Mouse (Mus musculus) neutrophil, adult 5-6 weeks (primary cell): Measurements from ENCODE around the gene Sertad4. TPM values are rescaled to one million over a fixed set of nuclear protein-coding genes. Genes with fewer than 3 reads are reported as not detected.

Source experiments
- ATAC-seq: fragments of 151-379, 151-347 bp; 2 replicates; pipeline ENCODE4 v1.8.0; 2017; ENCODE audit warnings: mild to moderate bottlenecking, moderate TSS enrichment; ENCODE audit not compliant: insufficient number of reproducible peaks, poor library complexity, low FRiP score, severe bottlenecking; ENCODE audit errors: extremely low read depth
- total RNA-seq: library from RNA; stranded (forward); fragments of 200-1000 nt; gene quantifications from 2 replicates; pipeline ENCODE4 v1.2.3, GENCODE M21; 2017

The Sertad4 gene
- total RNA-seq, result not detected in 2 replicates

DNA sequence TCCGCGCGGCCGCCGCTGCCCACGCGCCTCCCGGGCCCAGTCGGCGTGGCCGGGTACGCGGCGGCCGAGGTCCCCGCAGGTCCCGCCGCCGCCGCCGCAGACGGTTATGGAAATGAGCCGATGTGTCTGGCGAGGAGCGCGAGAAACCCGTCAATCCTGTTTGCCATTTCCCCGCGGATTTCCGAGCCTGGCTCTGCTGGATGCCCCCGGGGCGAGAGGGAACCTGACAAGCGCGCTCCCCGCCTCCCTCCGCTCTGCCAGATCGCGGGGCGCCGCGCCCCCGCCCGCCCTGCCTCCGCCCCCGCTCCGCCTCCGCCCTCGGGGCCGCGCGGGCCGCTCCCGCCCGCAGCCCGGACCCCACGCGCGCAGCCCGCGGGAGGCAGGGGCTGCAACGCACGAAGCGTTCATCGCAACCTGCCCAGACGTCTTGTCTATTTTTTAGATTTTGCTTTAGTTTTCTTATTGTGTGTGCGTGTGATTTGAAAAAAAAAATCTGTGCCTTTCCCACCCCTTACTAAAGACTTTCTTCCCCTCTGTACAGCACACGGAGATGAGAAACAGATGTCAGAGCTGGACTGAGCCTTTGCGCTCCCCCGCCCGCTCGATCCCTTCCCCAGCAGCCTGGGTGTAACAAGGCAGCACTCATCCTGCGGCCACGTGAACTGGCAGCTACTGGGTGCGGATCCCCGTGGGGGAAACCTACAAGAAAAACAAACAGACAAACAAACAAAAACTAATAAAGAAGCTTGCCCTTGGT, at the start of gene Sertad4:
TSS of gene Sertad4 (minus strand) at position 283 of the 757 bp plus-strand sequence.
- no peak for ATAC-seq

DNA sequence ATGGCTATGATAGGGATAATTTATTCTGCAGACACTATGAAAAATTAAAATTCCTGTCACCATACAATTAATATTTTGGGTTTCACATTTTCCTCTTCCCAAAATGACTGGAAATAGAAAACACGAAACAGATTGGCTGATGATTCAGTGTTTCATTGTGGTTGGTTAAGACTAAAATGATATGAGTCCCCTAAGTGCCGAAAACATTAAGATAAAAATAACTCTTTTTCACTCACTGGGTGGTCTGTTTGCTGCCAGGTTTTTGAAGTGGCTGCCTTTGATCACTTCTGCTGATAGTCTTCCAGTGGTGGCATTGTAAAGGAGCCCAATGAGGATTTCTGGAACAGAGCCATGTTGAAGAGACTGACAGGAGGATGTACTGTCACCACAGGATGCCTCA, 46.0 kb upstream of the Sertad4 start:
- no peak for ATAC-seq

DNA sequence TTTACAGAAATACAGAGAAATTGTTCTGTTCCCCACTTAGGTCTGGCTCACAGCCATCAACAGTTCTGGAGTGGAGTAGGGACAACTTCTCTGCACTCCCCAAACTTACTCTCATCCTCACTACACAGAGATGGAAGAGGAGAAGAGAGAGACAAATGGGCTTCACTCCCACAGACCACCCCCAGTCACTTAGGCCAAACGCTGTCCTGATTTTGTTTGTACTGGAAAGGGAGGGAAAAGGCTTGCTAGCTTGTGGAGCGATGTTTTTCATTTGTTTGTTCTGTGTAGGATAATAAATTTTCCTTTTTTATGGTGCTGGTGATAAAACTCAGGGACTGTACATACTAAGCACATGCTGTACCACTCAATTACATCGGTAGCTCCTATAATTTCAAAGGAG, 45.4 kb upstream of the Sertad4 start:
- no peak for ATAC-seq

DNA sequence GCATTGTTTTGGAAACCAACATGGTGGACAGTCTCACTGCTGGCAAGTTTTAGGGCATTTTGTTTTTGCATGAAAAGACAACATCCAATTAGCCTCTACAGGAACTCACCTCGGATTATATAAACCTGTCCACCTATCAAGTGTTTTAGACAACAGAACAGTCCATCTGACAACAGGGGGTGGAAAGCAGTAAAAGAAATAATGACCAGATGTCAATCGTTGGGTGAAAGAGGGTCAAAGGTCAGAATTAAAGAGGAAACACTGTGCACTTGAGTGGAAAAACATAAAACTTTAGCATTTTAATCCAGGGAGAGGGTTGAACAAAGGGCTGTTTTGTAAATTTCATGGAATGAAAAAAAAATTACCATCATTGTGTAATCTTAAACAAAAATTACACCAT, 43.2 kb upstream of the Sertad4 start:
- no peak for ATAC-seq

DNA sequence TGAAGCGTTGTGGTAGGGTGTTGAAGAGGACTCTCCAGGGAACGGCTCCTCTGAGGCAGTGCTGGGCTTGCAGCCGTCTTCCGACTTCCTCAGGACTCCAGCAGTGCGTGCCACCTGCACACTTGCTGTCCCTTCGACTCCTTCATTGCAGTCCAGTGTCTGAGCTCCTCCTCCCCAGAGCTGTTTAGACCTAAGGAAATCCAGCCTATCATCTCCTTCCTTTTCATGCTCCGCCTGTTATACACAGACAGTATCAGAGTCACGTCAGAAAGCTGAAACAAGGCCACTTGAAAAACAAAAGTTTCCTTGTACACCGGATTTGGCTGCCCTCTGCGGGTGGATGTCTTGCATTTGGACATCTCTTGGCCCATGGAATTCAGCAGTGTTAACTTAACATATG, 41.7 kb upstream of the Sertad4 start:
- no peak for ATAC-seq

DNA sequence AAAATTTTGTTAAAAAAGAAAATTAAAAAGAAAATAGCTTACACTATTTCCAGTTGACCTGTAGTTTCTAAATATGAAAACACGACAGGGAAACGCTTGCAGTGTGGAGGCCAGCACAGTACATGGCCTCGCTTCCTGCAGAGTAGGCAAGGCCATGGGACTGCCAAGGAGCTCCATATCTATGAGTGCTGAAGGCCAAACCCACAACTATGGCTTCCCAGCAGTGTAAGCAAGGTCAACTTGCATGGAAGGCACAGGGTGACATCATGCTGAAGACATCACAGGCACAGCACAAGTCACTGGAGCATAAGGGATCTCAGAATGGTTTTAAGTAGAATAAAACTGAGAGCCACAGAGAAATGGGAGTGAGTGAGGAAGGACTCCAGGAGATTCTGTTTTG, 40.5 kb upstream of the Sertad4 start:
- ATAC-seq, result no peak

DNA sequence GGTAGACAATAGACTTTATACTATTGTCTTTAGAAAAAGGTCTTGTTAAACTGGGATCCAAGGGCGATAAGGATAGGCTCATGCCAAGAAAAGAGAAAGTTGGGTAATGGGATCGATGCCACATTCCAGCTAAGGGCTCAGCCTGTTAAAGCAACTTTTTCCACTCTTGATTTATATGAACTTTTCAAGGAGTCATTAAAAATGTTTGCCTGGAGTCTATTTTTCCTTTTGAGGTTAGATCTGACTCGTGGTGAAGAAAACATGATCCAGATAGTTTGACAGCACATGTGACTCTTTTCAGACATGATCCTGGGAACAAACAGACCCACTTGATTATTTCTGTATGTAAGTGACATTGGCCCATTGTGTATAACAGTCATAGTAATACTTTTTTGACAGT, 35.2 kb upstream of the Sertad4 start:
- ATAC-seq, result no peak

DNA sequence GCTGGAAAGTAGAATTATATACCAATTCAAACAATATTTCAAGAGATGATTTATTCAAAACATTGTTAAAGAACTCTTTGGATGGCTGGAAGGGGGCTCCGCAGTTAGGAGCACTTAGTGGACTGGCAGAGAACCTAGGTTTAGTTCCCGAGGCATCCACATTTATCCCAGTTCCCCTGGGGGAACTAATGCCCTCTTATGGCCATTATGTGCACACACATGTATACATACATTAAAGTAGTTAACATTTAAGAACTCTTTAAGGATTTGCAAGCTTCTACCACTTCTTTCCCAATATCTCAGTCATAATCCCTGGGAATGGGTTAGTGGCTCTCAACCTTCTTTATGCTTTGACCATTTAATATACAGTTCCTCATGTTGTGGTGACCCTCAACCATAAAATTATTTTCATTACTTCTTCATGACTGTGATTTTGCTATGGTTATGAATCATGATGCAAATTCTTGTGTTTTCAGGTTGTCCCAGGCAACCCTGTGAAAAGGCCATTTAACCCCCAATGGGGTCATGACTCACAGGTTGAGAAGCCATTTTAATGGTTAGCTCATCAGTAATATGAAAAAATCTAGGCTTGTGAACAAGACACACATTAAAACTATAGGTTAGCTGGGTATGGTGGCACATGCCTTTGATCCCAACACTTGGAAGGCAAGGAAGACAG, 27.2 kb upstream of the Sertad4 start:
- no peak for ATAC-seq

DNA sequence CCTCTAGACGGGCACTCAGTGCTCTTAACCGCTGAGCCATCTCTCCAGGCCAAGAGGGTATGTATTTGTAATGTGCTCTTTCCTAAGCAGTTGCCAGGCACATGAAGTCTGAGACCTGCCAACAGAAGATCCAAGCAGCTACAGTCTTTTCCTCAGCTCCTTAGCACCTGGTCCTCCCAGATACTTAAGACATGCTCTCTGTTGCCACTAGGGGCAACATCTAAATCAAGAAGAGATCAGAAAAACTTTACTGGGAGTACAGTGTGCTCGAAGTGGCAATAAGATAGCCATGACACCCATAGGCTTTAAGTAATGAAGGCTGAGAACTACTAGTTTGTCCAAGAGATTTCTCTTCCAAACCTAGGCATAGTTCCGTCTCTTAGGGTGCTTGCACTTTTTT, 24.6 kb upstream of the Sertad4 start:
- ATAC-seq, result no peak

DNA sequence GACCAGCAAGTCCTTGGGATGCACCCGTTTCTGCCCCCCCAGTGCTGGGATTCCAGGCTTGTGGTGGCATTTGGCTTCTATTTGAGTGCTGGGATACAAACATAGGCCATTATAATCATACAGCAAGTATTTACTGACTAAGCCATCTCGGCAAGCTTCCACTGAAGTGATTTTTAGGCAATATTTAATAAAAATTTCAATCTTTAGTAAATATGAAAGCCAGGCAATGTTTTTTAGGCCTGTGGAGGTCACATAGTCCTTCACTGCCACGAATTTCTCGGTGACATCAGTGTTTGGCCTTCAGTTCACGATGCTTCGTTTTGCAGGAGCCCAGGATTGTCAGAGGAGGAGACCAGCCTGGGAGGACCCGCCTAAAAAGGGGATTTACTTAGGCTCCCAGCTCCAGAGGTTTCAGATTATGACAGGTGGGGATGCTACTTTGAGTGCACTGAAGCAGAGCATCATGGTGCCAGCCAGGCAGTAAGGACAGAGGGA, 23.6 kb upstream of the Sertad4 start:
- no peak for ATAC-seq

DNA sequence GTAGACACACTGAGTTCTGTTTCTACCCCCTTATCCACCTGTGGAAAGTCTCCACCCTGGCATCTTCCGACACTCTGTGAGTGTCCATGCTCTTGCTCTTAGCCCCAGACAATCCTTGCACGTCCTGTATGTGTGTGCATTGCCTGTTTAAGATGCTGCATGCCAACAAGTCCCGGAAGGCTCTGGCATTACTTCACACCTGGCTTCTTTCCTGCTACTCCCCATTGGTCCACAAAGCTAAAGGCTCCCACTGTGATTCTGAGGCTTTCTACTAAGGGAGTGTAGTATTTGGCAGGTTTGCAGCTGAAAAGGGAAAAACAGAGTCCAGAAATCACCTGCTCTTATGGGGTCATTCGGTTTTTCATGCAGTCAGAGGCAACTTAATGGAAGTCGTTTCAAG, 17.3 kb upstream of the Sertad4 start:
- ATAC-seq, result no peak

DNA sequence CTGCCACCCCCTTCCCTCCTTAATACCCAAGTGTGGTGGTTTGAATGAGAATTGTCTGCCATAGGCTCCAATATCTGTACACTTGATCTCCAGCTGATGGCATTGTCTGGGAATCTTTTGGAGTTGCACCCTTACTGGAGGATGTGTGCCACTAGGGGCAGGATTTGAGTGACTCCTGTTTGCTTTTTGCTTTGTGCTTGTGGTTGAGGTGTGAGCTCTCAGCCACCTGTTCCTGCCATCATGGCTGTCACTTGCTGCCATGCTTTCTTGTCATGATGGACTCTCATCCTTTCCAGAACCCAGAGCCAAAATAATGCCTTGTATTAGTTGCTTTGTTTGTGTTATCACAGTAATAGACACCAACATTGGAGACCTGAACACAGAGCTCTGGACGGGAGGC, 14.2 kb upstream of the Sertad4 start:
- ATAC-seq, result no peak

DNA sequence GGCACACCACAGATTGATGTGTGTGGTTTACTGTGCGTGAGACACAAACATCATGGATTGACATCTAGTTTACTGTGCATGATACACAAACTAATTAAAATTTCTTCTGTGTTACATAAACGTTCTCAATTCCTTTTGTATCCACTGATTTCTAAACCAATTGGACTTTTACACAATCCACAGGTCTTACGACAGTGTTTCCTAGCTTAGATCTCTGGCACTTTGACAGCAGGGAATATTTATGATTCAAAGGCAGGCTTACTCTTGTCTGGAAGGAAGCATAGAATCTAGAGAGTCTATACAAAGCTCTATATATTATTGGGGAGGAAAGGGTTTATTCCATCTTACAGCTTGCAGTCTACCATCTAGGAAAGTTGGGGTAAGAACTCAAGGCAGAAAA, 8.9 kb upstream of the Sertad4 start:
- ATAC-seq, result no peak

DNA sequence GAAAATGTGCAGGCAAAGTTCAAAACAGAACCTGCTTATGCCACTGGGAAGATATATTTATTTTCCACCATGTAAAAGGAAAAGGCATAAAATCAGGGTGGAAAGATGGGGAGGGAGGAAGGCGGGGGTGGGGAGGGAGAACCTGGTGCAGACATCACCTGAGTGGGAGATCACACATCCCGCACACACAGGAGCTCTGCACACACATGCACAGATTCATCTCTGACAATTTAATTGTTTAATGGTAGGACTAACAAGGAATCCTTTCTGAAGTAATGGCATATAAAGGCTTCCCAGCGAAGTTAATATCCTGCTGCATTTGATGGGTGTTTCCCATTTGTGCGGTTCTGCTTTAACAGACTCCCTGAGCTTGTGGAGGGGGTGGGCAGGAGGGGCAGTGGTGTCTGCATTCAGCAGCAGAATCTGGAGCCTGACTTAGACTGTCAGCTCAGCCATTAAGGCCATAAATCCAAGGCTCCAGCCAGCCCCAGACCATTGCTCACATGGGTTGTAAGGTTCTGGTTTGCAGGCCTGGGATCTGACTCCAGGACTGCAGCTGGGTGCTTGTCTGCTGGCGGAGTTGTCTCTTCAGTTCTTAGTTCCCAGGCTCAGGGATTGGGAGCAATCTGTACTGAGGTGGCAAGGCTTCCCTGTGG, 5.9 kb upstream of the Sertad4 start:
- ATAC-seq, result no peak

DNA sequence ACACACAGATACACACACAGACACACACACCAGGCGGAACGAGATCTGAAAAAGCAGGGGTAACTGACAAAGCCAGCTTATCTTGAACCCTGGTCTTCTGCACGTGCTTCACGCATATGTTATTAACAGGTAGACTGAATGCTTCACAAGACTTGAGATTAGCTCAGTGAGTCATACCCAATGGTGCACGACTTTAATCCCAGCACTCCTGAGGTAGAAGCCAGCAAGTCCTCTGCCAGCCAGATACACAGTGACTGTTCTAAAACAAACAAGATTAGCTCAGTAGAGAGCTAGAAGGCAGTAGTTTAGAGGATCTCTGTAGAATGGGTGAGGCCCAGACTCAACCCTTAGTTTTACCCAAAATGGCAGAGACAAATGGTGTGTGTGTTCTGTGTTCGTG, 4.7 kb upstream of the Sertad4 start:
- no peak for ATAC-seq

DNA sequence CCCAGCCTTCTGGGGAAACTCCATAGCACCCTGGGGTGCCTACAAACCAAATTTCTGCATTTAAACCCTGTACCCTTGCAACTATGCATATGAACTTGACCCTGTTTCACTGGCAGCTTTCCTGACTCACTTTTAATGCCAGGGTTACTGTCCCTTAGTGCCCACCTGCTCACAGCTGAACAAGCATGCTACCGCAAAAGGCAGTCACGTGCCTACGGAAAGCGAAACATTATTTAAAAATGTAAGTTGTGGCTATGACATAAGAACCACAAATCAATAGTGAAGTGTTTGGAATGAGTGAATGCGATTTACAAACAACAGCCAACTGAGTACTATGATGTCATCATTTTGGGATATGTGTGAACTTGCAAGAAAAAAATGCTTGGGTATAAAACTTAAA, 2.0 kb upstream of the Sertad4 start:
- no peak for ATAC-seq

DNA sequence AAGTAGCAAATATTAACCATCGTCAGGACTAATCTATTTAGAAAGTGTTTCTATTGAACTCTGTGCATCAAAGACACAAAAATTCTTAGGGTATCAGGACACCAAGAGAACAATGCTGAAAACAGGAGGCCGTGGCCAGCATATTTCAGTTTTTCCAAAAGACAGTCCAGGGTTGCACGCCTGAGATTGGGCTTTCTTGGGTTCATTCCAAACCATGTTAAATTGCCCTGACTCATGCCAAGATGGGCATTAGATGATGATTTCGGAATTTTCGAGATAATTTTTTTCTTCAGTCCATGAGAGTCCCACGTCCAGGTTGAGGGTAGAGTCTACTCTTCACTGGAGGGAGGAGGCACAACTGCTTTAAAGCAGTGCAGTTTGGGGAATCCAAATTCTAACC, 1.4 kb upstream of the Sertad4 start:
- no peak for ATAC-seq

DNA sequence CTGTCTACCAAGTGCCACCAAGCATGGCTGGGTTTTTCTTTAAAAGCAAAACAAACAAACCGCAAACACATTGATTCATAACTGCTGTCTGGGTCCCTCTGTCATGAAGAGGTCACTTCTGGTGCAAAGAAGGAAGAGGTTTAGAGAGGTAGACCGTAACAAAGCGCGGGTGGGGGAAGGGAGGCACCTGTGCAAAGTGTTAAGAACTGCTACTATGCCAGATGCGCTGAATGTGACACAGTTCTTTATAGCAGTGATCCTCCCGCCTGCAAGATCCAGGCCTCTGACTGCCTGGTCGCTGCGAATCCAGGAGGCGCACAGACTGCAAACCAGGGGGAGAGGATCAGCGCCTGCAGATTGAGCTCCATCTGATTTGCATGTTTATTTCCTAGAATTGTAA, 855 bp upstream of the Sertad4 start:
- ATAC-seq, result peak; percentile 35; the same call in 1 of the 2 replicates

DNA sequence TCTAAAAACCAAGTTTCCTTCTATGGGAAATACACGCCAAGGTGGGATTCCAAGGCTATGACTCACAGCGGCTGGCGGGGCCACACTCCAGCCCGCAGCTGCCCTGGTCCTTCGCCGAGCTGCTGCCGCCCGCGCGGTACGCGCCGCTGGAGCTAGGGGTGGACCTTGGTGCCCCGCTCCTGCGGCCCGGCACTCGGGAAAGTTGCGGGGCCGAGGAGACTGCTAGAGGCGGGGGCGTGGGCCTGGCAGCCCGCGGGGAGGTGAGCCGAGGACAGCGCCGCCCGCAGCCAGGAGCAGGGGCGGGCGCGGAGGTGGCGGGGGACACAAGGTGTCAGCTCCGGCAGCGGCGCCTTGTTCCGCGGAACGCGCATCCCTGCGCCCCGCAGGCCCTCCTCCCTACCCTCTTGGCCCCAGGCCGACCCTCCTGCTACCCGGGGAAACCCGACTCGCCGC, 711 bp downstream of the Sertad4 start:
- ATAC-seq, result no peak
